Mouse (Mus musculus): ENCODE results near the gene Cdk8. TPM values are rescaled to one million over a fixed set of nuclear protein-coding genes. Genes with fewer than 3 reads are reported as not detected.

Gene Cdk8
- polyA plus RNA-seq, 1 experiment = 46.9 TPM

DNA sequence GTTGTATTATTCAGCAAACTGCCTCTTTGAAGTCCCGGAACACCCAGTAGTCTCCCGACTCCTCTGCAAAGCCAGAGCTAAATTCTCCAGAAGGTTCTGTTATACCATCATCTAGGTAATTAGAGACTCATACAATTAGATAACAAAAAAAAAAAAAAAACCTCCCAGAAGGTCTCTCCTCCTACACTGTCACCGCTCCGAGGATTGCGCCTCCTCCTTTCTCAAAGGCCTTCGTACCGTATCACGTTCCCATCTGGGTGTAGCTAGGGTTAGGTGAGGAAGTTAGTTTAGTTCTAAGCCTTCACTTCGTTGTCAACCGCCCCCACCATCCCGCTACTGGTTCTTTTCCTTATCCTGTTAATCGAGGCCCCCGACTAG is 10.5 kb upstream of the Cdk8 start:
- Histone ChIP-seq H3K4me1 (replicated peaks; ENCODE audit: control insufficient read depth, insufficient read depth, low read length) (no peaks in the 10 kb centered on the region), H3K36me3 (ENCODE audit: control insufficient read depth, insufficient read depth, low read length) (peaks cover 24% of the 10 kb centered on the region), H3K27me3 (ENCODE audit: control insufficient read depth, insufficient read depth, low read length) (no peaks in the 10 kb centered on the region), H3K27ac (ENCODE audit: control insufficient read depth, insufficient read depth, low read length) (peak overlapping the region; percentile 52), H3K4me3 (ENCODE audit: control insufficient read depth, insufficient read depth, low read length) (peak overlapping the region; percentile 51)
- TF ChIP-seq CTCF (IDR thresholded peaks at IDR 0.05; ENCODE audit: borderline replicate concordance, control insufficient read depth, extremely low read depth, insufficient read depth, low read length, poor library complexity) (no peak), POLR2A (IDR thresholded peaks at IDR 0.05; ENCODE audit: control insufficient read depth, extremely low read depth, insufficient read depth, low read length, poor library complexity) (no peak)
- WGBS = 5% methylated on average over 13 of the region's 13 CpGs
- no peak for DNase-seq

DNA sequence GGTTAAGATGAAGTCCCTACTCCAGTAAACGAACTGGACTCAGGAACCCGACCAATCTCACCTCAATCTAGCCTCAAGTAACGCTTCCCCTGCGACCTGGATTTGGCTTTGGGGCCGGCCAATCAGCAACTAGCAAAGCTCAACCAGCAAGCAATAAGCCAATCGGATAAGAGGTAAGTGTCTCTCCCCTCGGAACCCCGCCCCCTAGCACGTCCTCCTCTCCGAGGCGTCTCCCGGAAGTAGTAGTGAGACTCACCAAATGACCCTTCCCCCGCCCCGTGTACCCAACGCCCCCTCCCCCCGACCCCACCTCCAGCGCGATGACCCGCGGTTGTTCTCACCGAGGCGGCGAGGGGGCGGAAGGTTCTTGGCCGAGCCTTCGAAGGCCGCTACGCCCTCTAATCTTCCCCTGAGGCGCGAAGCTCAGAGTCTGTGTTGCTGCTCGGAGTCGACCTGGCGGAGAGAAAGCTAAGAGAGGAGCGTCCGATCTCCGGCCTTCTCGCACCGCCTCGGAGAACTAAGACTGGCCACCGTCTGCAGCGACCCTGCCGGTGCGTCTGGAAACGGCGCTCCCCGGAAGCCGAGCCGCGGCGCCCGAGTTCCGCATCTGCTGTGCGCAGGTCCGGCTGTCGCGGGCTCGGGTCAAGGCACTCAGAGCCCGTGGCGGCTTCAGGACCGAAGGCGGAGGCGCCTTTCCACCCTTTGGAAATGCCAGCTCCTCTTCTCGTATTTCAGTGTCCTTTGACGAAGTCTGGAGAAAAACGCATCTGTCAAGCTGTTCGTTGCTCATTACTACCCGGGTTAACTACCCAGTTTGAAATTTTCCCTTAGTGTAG is 9.9 kb upstream of the Cdk8 start, which contains the start of gene Rnf6:
TSS of gene Rnf6 (minus strand) at position 677 of the 836 bp plus-strand sequence.
- WGBS = under 1% methylated on average over 66 of the region's 67 CpGs
- Histone ChIP-seq H3K36me3 (ENCODE audit: control insufficient read depth, insufficient read depth, low read length) (peaks cover 18% of the 10 kb centered on the region), H3K4me3 (ENCODE audit: control insufficient read depth, insufficient read depth, low read length) (peak within 1 kb of the TSS; percentile 83), H3K4me1 (replicated peaks; ENCODE audit: control insufficient read depth, insufficient read depth, low read length) (no peaks in the 10 kb centered on the region), H3K27me3 (ENCODE audit: control insufficient read depth, insufficient read depth, low read length) (no peaks in the 10 kb centered on the region), H3K27ac (ENCODE audit: control insufficient read depth, insufficient read depth, low read length) (peak within 1 kb of the TSS; percentile 80)
- DNase-seq = peak; percentile 94
- TF ChIP-seq CTCF (IDR thresholded peaks at IDR 0.05; ENCODE audit: borderline replicate concordance, control insufficient read depth, extremely low read depth, insufficient read depth, low read length, poor library complexity) = no peak
- TF ChIP-seq POLR2A (IDR thresholded peaks at IDR 0.05; ENCODE audit: control insufficient read depth, extremely low read depth, insufficient read depth, low read length, poor library complexity) = peak; percentile 11; the same call in 1 of the 2 replicates

GRCm38 (mm10) chr5:146221722-146222121 is 9.3 kb upstream of the Cdk8 start:
- Histone ChIP-seq H3K27ac (ENCODE audit: control insufficient read depth, insufficient read depth, low read length) (no peak overlapping the region), H3K4me1 (replicated peaks; ENCODE audit: control insufficient read depth, insufficient read depth, low read length) (no peaks in the 10 kb centered on the region), H3K27me3 (ENCODE audit: control insufficient read depth, insufficient read depth, low read length) (no peaks in the 10 kb centered on the region), H3K4me3 (ENCODE audit: control insufficient read depth, insufficient read depth, low read length) (no peak overlapping the region), H3K36me3 (ENCODE audit: control insufficient read depth, insufficient read depth, low read length) (peaks cover 17% of the 10 kb centered on the region)
- no peak for DNase-seq
- TF ChIP-seq CTCF (IDR thresholded peaks at IDR 0.05; ENCODE audit: borderline replicate concordance, control insufficient read depth, extremely low read depth, insufficient read depth, low read length, poor library complexity) = no peak
- TF ChIP-seq POLR2A (IDR thresholded peaks at IDR 0.05; ENCODE audit: control insufficient read depth, extremely low read depth, insufficient read depth, low read length, poor library complexity) = no peak
- WGBS = 49% methylated on average over 6 of the region's 6 CpGs

DNA sequence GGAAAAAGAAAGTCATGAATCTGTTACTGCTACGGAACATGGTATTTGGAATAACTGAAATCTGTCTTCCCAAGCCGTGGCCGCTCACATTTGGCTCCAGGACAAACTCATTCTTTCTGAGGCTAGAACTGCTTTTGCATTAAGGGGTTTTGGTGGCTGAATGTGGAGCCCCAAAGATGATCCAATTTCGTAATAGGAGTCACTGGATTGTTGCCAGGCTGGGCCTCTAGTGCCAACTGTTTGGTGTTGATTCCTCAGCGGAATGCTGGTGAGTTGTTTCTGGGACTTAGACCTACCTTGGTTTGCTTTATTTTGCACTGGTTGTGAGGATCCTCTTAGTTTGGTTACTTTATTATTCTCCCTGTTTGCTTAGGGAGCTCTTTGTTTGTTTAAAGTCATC is 7.2 kb upstream of the Cdk8 start:
- no peaks in the 10 kb centered on the region for H3K27me3 ChIP-seq (ENCODE audit: control insufficient read depth, insufficient read depth, low read length)
- no peaks in the 10 kb centered on the region for H3K4me1 ChIP-seq (replicated peaks; ENCODE audit: control insufficient read depth, insufficient read depth, low read length)
- TF ChIP-seq CTCF (IDR thresholded peaks at IDR 0.05; ENCODE audit: borderline replicate concordance, control insufficient read depth, extremely low read depth, insufficient read depth, low read length, poor library complexity) (no peak), POLR2A (IDR thresholded peaks at IDR 0.05; ENCODE audit: control insufficient read depth, extremely low read depth, insufficient read depth, low read length, poor library complexity) (no peak)
- H3K4me3 ChIP-seq (ENCODE audit: control insufficient read depth, insufficient read depth, low read length) = no peak overlapping the region
- no peak overlapping the region for H3K27ac ChIP-seq (ENCODE audit: control insufficient read depth, insufficient read depth, low read length)
- WGBS = 95% methylated on average over 5 of the region's 5 CpGs
- no peaks in the 10 kb centered on the region for H3K36me3 ChIP-seq (ENCODE audit: control insufficient read depth, insufficient read depth, low read length)
- DNase-seq = no peak

GRCm38 (mm10) chr5:146227496-146227895 is 3.5 kb upstream of the Cdk8 start:
- WGBS = 90% methylated on average over 8 of the region's 8 CpGs
- H3K36me3 ChIP-seq (ENCODE audit: control insufficient read depth, insufficient read depth, low read length) = no peaks in the 10 kb centered on the region
- TF ChIP-seq POLR2A (IDR thresholded peaks at IDR 0.05; ENCODE audit: control insufficient read depth, extremely low read depth, insufficient read depth, low read length, poor library complexity) = no peak
- TF ChIP-seq CTCF (IDR thresholded peaks at IDR 0.05; ENCODE audit: borderline replicate concordance, control insufficient read depth, extremely low read depth, insufficient read depth, low read length, poor library complexity) = no peak
- no peak overlapping the region for H3K4me3 ChIP-seq (ENCODE audit: control insufficient read depth, insufficient read depth, low read length)
- no peaks in the 10 kb centered on the region for H3K27me3 ChIP-seq (ENCODE audit: control insufficient read depth, insufficient read depth, low read length)
- DNase-seq = no peak
- no peak overlapping the region for H3K27ac ChIP-seq (ENCODE audit: control insufficient read depth, insufficient read depth, low read length)
- H3K4me1 ChIP-seq (replicated peaks; ENCODE audit: control insufficient read depth, insufficient read depth, low read length) = peaks cover 2% of the 10 kb centered on the region; the same call in 1 of the 2 replicates

DNA sequence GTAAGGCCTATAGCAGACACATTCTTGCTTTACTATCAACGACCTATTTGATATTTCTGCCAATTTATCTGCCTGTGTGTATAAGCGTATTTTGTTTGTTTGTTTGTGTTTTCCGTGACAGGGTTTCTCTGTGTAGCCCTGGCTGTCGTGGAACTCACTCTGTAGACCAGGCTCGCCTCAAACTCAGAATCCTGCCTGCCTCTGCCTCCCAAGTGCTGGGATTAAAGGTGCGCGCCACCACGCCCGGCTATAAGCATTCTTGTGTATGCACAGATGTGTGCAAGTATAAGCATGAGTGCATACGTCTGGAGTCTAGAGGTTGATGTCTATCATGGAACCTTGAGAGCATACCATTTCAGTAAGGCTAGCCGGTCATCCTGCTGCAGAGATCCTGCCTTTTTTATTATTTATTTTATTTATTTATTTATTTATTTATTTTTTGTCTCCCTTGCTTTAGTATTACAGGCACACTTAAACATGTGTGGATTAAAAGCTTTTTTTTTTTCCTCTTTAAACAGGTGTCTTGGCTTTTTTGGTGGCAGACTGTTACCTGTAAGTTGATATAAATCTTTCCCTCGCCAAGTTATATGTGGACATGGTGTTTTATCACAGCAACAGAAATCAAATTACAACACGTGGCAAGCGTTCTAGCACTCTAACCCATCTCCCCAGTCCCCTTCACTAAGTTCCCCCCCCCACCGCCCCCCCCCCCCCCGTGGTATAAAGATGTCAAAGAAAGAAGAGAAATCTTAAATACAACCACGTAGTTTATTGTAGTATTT is 970 bp upstream of the Cdk8 start:
- no peak for TF ChIP-seq CTCF (IDR thresholded peaks at IDR 0.05; ENCODE audit: borderline replicate concordance, control insufficient read depth, extremely low read depth, insufficient read depth, low read length, poor library complexity)
- no peak for TF ChIP-seq POLR2A (IDR thresholded peaks at IDR 0.05; ENCODE audit: control insufficient read depth, extremely low read depth, insufficient read depth, low read length, poor library complexity)
- H3K4me3 ChIP-seq (ENCODE audit: control insufficient read depth, insufficient read depth, low read length) = no peak overlapping the region
- H3K27ac ChIP-seq (ENCODE audit: control insufficient read depth, insufficient read depth, low read length) = no peak overlapping the region
- no peak for DNase-seq
- peaks cover 2% of the 10 kb centered on the region; the same call in 1 of the 2 replicates for H3K4me1 ChIP-seq (replicated peaks; ENCODE audit: control insufficient read depth, insufficient read depth, low read length)
- no peaks in the 10 kb centered on the region for H3K36me3 ChIP-seq (ENCODE audit: control insufficient read depth, insufficient read depth, low read length)
- no peaks in the 10 kb centered on the region for H3K27me3 ChIP-seq (ENCODE audit: control insufficient read depth, insufficient read depth, low read length)
- WGBS = 61% methylated on average over 17 of the region's 17 CpGs
